In genomic region chr4:107013119-107013816, GRCm38 (mm10) we compare ENCODE assay signal across 10 mouse cellular contexts. TPM values are rescaled to one million over a fixed set of nuclear protein-coding genes. Genes with fewer than 3 reads are reported as not detected.
DNase-seq lines count a peak whose midpoint lies in the region; TF ChIP-seq lines count a peak whose summit lies in the region.
"Had no signal": no experiment of that assay in that cellular context is flagged by ENCODE, and none has a peak within 500 bp of the region (broad histone marks: within the 10 kb centered on the region; RNA-seq: fewer than 3 reads in every experiment).

No protein-coding gene starts in this region.

- H3K4me3 ChIP-seq in myocyte, result no peak overlapping the region
- H3K4me3 ChIP-seq: liver, embryonic 15.5 days had no signal

- H3ac ChIP-seq in myocyte (ENCODE audit: control insufficient read depth, insufficient read length), result no peak overlapping the region

- peaks cover 27% of the 10 kb centered on the region for H3K79me2 ChIP-seq in myocyte (ENCODE audit: control insufficient read depth, insufficient read depth)

- H3K27me3 ChIP-seq in myocyte (ENCODE audit: control insufficient read depth, insufficient read depth, insufficient read length), result no peaks in the 10 kb centered on the region
- H3K27me3 ChIP-seq: liver, embryonic 15.5 days had no signal

- H3K36me3 ChIP-seq in myocyte (ENCODE audit: control insufficient read depth, insufficient read depth), result peaks cover 3% of the 10 kb centered on the region

- TF ChIP-seq POLR2A in myocyte (IDR thresholded peaks at IDR 0.05; ENCODE audit: insufficient read length, low read depth), result no peak

- intact Hi-C loops in heart, postnatal 10 days (cut with DNase I), result no loop called here

- H3K4me2 ChIP-seq in myocyte (ENCODE audit: low read depth), result peak overlapping the region; percentile 49
- H3K4me2 ChIP-seq: liver, embryonic 15.5 days; midbrain, embryonic 11.5 days had no signal

- DNase-seq in embryo, embryonic 10.5 days (ENCODE audit: low spot score), result peak; percentile 29
- DNase-seq in embryo, embryonic 9.5 days (ENCODE audit: extremely low spot score), result no peak
- peak; percentile 34 for DNase-seq in lung, postnatal 36 days
- DNase-seq in lung, postnatal 4 days, result no peak
- peak; percentile 36 to 43 for DNase-seq in heart, postnatal 10 days
- no peak for DNase-seq in retina, postnatal 1 day
- no peak for DNase-seq in ovary, postnatal 14 days (ENCODE audit: low spot score)

TF ChIP-seq in myocyte, 11 proteins besides CTCF, POLR2A, EP300 and RAD21:
- TF ChIP-seq POLR2AphosphoS2 (IDR thresholded peaks at IDR 0.05; ENCODE audit: insufficient read length, low read depth), result no peak
- no peak for TF ChIP-seq MYOG (IDR thresholded peaks at IDR 0.05; ENCODE audit: control insufficient read depth in 1 of 3, insufficient read depth in 1 of 3, insufficient read length in 2 of 3, low read depth in 2 of 3)
- TF ChIP-seq MAX (IDR thresholded peaks at IDR 0.05; ENCODE audit: low read depth), result no peak
- TF ChIP-seq USF1 (IDR thresholded peaks at IDR 0.05; ENCODE audit: low read depth), result no peak
- TF ChIP-seq TCF3 (IDR thresholded peaks at IDR 0.05; ENCODE audit: insufficient read length, low read depth), result no peak
- no peak for TF ChIP-seq REST (IDR thresholded peaks at IDR 0.05; ENCODE audit: insufficient read depth, insufficient read length)
- TF ChIP-seq CEBPB (IDR thresholded peaks at IDR 0.05; ENCODE audit: insufficient read depth, poor library complexity, severe bottlenecking), result no peak
- TF ChIP-seq MYOD1 (IDR thresholded peaks at IDR 0.05; ENCODE audit: control insufficient read depth in 1 of 3, insufficient read length in 2 of 3, low read depth in 2 of 3), result no peak
- no peak for TF ChIP-seq SRF (IDR thresholded peaks at IDR 0.05; ENCODE audit: control insufficient read depth, insufficient read length, low read depth)
- TF ChIP-seq TCF12 (IDR thresholded peaks at IDR 0.05; ENCODE audit: insufficient read depth, poor library complexity, severe bottlenecking), result no peak
- no peak for TF ChIP-seq E2F4 (IDR thresholded peaks at IDR 0.05; ENCODE audit: insufficient read depth)

RNA-seq across cellular contexts. Expression of gene Mrpl37, which starts 53.4 kb away (rescaled TPM):
- 10 to 100 TPM; 84.2 to 87.3 TPM for total RNA-seq in heart, postnatal 10 days (2021)
- 87.5 TPM for polyA plus RNA-seq in myocyte (2012; fragmentation: generic; extraction: Trizol)

RNA-seq across cellular contexts. Expression of gene Cyb5rl, which starts 53.5 kb away (rescaled TPM):
- total RNA-seq in heart, postnatal 10 days (2021), result 10 to 100 TPM; 11.4 to 12.0 TPM
- polyA plus RNA-seq in myocyte (2012; fragmentation: generic; extraction: Trizol), result 9.1 TPM

Comparison
In these comparisons a context has a peak if more than half of its experiments do, and no peak if none do; other contexts are left out.
1. DNase-seq: peak in embryo, embryonic 10.5 days (single experiment), lung, postnatal 36 days (single experiment) and heart, postnatal 10 days (2 of 2); none in embryo, embryonic 9.5 days (single experiment), lung, postnatal 4 days (0 of 2), retina, postnatal 1 day (single experiment) and ovary, postnatal 14 days (single experiment).